ENCODE assay signal across 13 mouse cellular contexts in genomic region chr13:32649982-32650381, GRCm38 (mm10).
"Had no signal": no experiment of that assay in that cellular context is flagged by ENCODE, and none has a peak within 500 bp of the region (broad histone marks: within the 10 kb centered on the region; RNA-seq: fewer than 3 reads in every experiment).

No protein-coding gene starts in this region.

- H3K9me3 ChIP-seq: limb, embryonic 12.5 days; liver, embryonic 12.5 days; lung, embryonic 15.5 days; midbrain, embryonic 15.5 days; neural tube, embryonic 12.5 days had no signal

- H3K9ac ChIP-seq: limb, embryonic 12.5 days; liver, embryonic 12.5 days; lung, embryonic 15.5 days; midbrain, embryonic 15.5 days; neural tube, embryonic 12.5 days had no signal

- DNase-seq: kidney, adult 2 months; kidney, postnatal 36 days; layer of hippocampus, adult 9-11 months; layer of hippocampus, postnatal 36 days; spleen, adult 18-20 months; thymus, adult 18-20 months; thymus, postnatal 14 days had no signal

- H3K4me1 ChIP-seq: liver, embryonic 12.5 days; lung, embryonic 15.5 days; midbrain, embryonic 15.5 days; neural tube, embryonic 12.5 days had no signal

- H3K27me3 ChIP-seq: limb, embryonic 12.5 days; liver, embryonic 12.5 days; midbrain, embryonic 15.5 days; neural tube, embryonic 12.5 days had no signal

- H3K36me3 ChIP-seq: limb, embryonic 12.5 days; liver, embryonic 12.5 days; lung, embryonic 15.5 days; midbrain, embryonic 15.5 days; neural tube, embryonic 12.5 days had no signal

- H3K4me2 ChIP-seq: limb, embryonic 12.5 days; liver, embryonic 12.5 days; lung, embryonic 15.5 days; midbrain, embryonic 15.5 days; neural tube, embryonic 12.5 days had no signal

- ATAC-seq: liver, embryonic 12.5 days; midbrain, embryonic 15.5 days had no signal

- H3K4me3 ChIP-seq: limb, embryonic 12.5 days; liver, embryonic 12.5 days; lung, embryonic 15.5 days; midbrain, embryonic 15.5 days; neural tube, embryonic 12.5 days had no signal

- H3K27ac ChIP-seq: kidney, postnatal 0 days; limb, embryonic 12.5 days; liver, embryonic 12.5 days; lung, embryonic 15.5 days; midbrain, embryonic 15.5 days; neural tube, embryonic 12.5 days had no signal
